Mouse (Mus musculus): ENCODE results near the gene Scamp5. TPM values are rescaled to one million over a fixed set of nuclear protein-coding genes. Genes with fewer than 3 reads are reported as not detected.

Gene Scamp5
- total and polyA plus RNA-seq, 3 experiments: 0.22 TPM; not detected in 1

GRCm38 (mm10) chr9:57425116-57425515 lies 42.7 kb downstream of the Scamp5 start:
- no peak for DNase-seq (ENCODE audit: low spot score)
- Histone ChIP-seq H3K36me3 (replicated peaks) (peaks cover 80% of the 10 kb centered on the region), H3K27me3 (ENCODE audit: insufficient read depth, low read length) (no peaks in the 10 kb centered on the region), H3K9me3 (replicated peaks) (no peaks in the 10 kb centered on the region), H3K4me1 (ENCODE audit: insufficient read depth, low read depth, low read length) (peaks cover 26% of the 10 kb centered on the region), H3K4me3 (ENCODE audit: low read depth, low read length) (no peak overlapping the region)
- no peak for TF ChIP-seq POLR2AphosphoS5 (IDR thresholded peaks at IDR 0.05; ENCODE audit: insufficient replicate concordance, low read depth, low read length)
- no peak for TF ChIP-seq GATA2 (IDR thresholded peaks at IDR 0.05; ENCODE audit: borderline replicate concordance, low read depth, low read length)
- TF ChIP-seq CTCF (IDR thresholded peaks at IDR 0.05; ENCODE audit: low read depth, low read length): no peak
- no peak for TF ChIP-seq GATA1 (IDR thresholded peaks at IDR 0.05; ENCODE audit: borderline replicate concordance, low read length)
- TF ChIP-seq TAL1 (conservative IDR thresholded peaks at IDR 0.05; ENCODE audit: low read depth, low read length): no peak
- ATAC-seq (ENCODE audit: extremely low read depth, insufficient number of reproducible peaks, low FRiP score, poor library complexity, severe bottlenecking): no peak

- DNase-seq (ENCODE audit: low spot score) (no peak), ATAC-seq (ENCODE audit: extremely low read depth, insufficient number of reproducible peaks, low FRiP score, poor library complexity, severe bottlenecking) (no peak)
- Histone ChIP-seq H3K4me1 (ENCODE audit: insufficient read depth, low read depth, low read length) (peaks cover 26% of the 10 kb centered on the region), H3K4me3 (ENCODE audit: low read depth, low read length) (no peak overlapping the region), H3K9me3 (replicated peaks) (no peaks in the 10 kb centered on the region), H3K27me3 (ENCODE audit: insufficient read depth, low read length) (no peaks in the 10 kb centered on the region), H3K36me3 (replicated peaks) (peaks cover 83% of the 10 kb centered on the region)
- TF ChIP-seq GATA2 (IDR thresholded peaks at IDR 0.05; ENCODE audit: borderline replicate concordance, low read depth, low read length) (no peak), POLR2AphosphoS5 (IDR thresholded peaks at IDR 0.05; ENCODE audit: insufficient replicate concordance, low read depth, low read length) (no peak), GATA1 (IDR thresholded peaks at IDR 0.05; ENCODE audit: borderline replicate concordance, low read length) (no peak), TAL1 (conservative IDR thresholded peaks at IDR 0.05; ENCODE audit: low read depth, low read length) (no peak), CTCF (IDR thresholded peaks at IDR 0.05; ENCODE audit: low read depth, low read length) (no peak)
These were observed 43.8 kb downstream of the Scamp5 start for GRCm38 (mm10) chr9:57424066-57424465.

- no peaks in the 10 kb centered on the region for H3K9me3 ChIP-seq (replicated peaks)
- no peak for TF ChIP-seq GATA2 (IDR thresholded peaks at IDR 0.05; ENCODE audit: borderline replicate concordance, low read depth, low read length)
- TF ChIP-seq POLR2AphosphoS5 (IDR thresholded peaks at IDR 0.05; ENCODE audit: insufficient replicate concordance, low read depth, low read length): no peak
- TF ChIP-seq GATA1 (IDR thresholded peaks at IDR 0.05; ENCODE audit: borderline replicate concordance, low read length): no peak
- TF ChIP-seq CTCF (IDR thresholded peaks at IDR 0.05; ENCODE audit: low read depth, low read length): no peak
- TF ChIP-seq TAL1 (conservative IDR thresholded peaks at IDR 0.05; ENCODE audit: low read depth, low read length): no peak
- peaks cover 86% of the 10 kb centered on the region for H3K36me3 ChIP-seq (replicated peaks)
- H3K4me3 ChIP-seq (ENCODE audit: low read depth, low read length): no peak overlapping the region
- H3K27me3 ChIP-seq (ENCODE audit: insufficient read depth, low read length): no peaks in the 10 kb centered on the region
- H3K4me1 ChIP-seq (ENCODE audit: insufficient read depth, low read depth, low read length): peaks cover 13% of the 10 kb centered on the region
- no peak for DNase-seq (ENCODE audit: low spot score)
- no peak for ATAC-seq (ENCODE audit: extremely low read depth, insufficient number of reproducible peaks, low FRiP score, poor library complexity, severe bottlenecking)
These were observed 46.2 kb downstream of the Scamp5 start for GRCm38 (mm10) chr9:57421688-57422111.

- DNase-seq (ENCODE audit: low spot score) (peak; percentile 19), ATAC-seq (ENCODE audit: extremely low read depth, insufficient number of reproducible peaks, low FRiP score, poor library complexity, severe bottlenecking) (peak; percentile 79)
- no peaks in the 10 kb centered on the region for H3K27me3 ChIP-seq (ENCODE audit: insufficient read depth, low read length)
- H3K4me3 ChIP-seq (ENCODE audit: low read depth, low read length): no peak overlapping the region
- TF ChIP-seq GATA1 (IDR thresholded peaks at IDR 0.05; ENCODE audit: borderline replicate concordance, low read length): no peak
- TF ChIP-seq TAL1 (conservative IDR thresholded peaks at IDR 0.05; ENCODE audit: low read depth, low read length): no peak
- no peak for TF ChIP-seq CTCF (IDR thresholded peaks at IDR 0.05; ENCODE audit: low read depth, low read length)
- no peak for TF ChIP-seq GATA2 (IDR thresholded peaks at IDR 0.05; ENCODE audit: borderline replicate concordance, low read depth, low read length)
- TF ChIP-seq POLR2AphosphoS5 (IDR thresholded peaks at IDR 0.05; ENCODE audit: insufficient replicate concordance, low read depth, low read length): no peak
- H3K36me3 ChIP-seq (replicated peaks): peaks cover 81% of the 10 kb centered on the region
- peaks cover 13% of the 10 kb centered on the region for H3K4me1 ChIP-seq (ENCODE audit: insufficient read depth, low read depth, low read length)
- no peaks in the 10 kb centered on the region for H3K9me3 ChIP-seq (replicated peaks)
These were observed 46.7 kb downstream of the Scamp5 start for GRCm38 (mm10) chr9:57421121-57421571.

GRCm38 (mm10) chr9:57420321-57421120 lies 47.3 kb downstream of the Scamp5 start:
- DNase-seq (ENCODE audit: low spot score): peak; percentile 46
- Histone ChIP-seq H3K4me1 (ENCODE audit: insufficient read depth, low read depth, low read length) (peaks cover 11% of the 10 kb centered on the region), H3K36me3 (replicated peaks) (peaks cover 83% of the 10 kb centered on the region), H3K4me3 (ENCODE audit: low read depth, low read length) (no peak overlapping the region), H3K27me3 (ENCODE audit: insufficient read depth, low read length) (no peaks in the 10 kb centered on the region), H3K9me3 (replicated peaks) (no peaks in the 10 kb centered on the region)
- TF ChIP-seq TAL1 (conservative IDR thresholded peaks at IDR 0.05; ENCODE audit: low read depth, low read length) (no peak), GATA2 (IDR thresholded peaks at IDR 0.05; ENCODE audit: borderline replicate concordance, low read depth, low read length) (no peak), POLR2AphosphoS5 (IDR thresholded peaks at IDR 0.05; ENCODE audit: insufficient replicate concordance, low read depth, low read length) (no peak), CTCF (IDR thresholded peaks at IDR 0.05; ENCODE audit: low read depth, low read length) (no peak), GATA1 (IDR thresholded peaks at IDR 0.05; ENCODE audit: borderline replicate concordance, low read length) (no peak)
- no peak; the same call in 1 of the 2 replicates for ATAC-seq (ENCODE audit: extremely low read depth, insufficient number of reproducible peaks, low FRiP score, poor library complexity, severe bottlenecking)

- TF ChIP-seq GATA1 (IDR thresholded peaks at IDR 0.05; ENCODE audit: borderline replicate concordance, low read length) (no peak), TAL1 (conservative IDR thresholded peaks at IDR 0.05; ENCODE audit: low read depth, low read length) (no peak), POLR2AphosphoS5 (IDR thresholded peaks at IDR 0.05; ENCODE audit: insufficient replicate concordance, low read depth, low read length) (no peak), GATA2 (IDR thresholded peaks at IDR 0.05; ENCODE audit: borderline replicate concordance, low read depth, low read length) (no peak)
- H3K4me3 ChIP-seq (ENCODE audit: low read depth, low read length): no peak overlapping the region
These were observed 48.2 kb downstream of the Scamp5 start for GRCm38 (mm10) chr9:57419521-57420267.

More at GRCm38 (mm10) chr9:57419521-57420267, 48.2 kb downstream of the Scamp5 start:
- Histone ChIP-seq H3K27me3 (ENCODE audit: insufficient read depth, low read length) (no peaks in the 10 kb centered on the region), H3K9me3 (replicated peaks) (no peaks in the 10 kb centered on the region), H3K4me1 (ENCODE audit: insufficient read depth, low read depth, low read length) (peaks cover 11% of the 10 kb centered on the region), H3K36me3 (replicated peaks) (peaks cover 85% of the 10 kb centered on the region)
- no peak for ATAC-seq (ENCODE audit: extremely low read depth, insufficient number of reproducible peaks, low FRiP score, poor library complexity, severe bottlenecking)
- DNase-seq (ENCODE audit: low spot score): no peak

Data from G1E (cell line).